Mouse (Mus musculus) cerebellum, adult 18-20 months (tissue): ENCODE measurements around the gene Dusp5.
A peak's percentile ranks its signal among the peaks of the same experiment; 100 is the strongest.
"Not testable (repeated sequence)": the region's sequence is repeated elsewhere in the genome, so short reads cannot be mapped to it uniquely, and the experiment has no call there.

Experiments
- DNase-seq, 2 experiments: peaks; one replicate each; pipeline ENCODE4 v3.0.0; 2021

Gene Dusp5

GRCm38 (mm10) chr19:53577025-53577800 is 48.3 kb downstream of the Dusp5 start:
- DNase-seq, result no peak

GRCm38 (mm10) chr19:53578597-53579252 is 49.8 kb downstream of the Dusp5 start:
- DNase-seq, result peak; percentile 79 to 83

GRCm38 (mm10) chr19:53580271-53580670 is 51.4 kb downstream of the Dusp5 start:
- DNase-seq, result not testable (repeated sequence)

GRCm38 (mm10) chr19:53587686-53588085 is 58.8 kb downstream of the Dusp5 start:
- DNase-seq, result not testable (repeated sequence)

- not testable (repeated sequence) for DNase-seq
Measured at GRCm38 (mm10) chr19:53588968-53589367, 60.1 kb downstream of the Dusp5 start, which contains the start of gene Nutf2-ps1. TSS of gene Nutf2-ps1 (minus strand) at chr19:53589068.
